Mouse (Mus musculus) telencephalon, adult 2 months (tissue): ENCODE measurements at regions not wholly inside any gene's neighbourhood (a gene's known extent, or its start where the extent isn't known, plus 50 kb on each side); places are given as distances from the start of the nearest gene placed in this dataset.

Experiments
- DNase-seq: peaks from one replicate; pipeline ENCODE4 v3.0.0-alpha.2; 2011; ENCODE audit warnings: low read depth, low spot score

GRCm38 (mm10) chr15:38351701-38352100, 926.3 kb downstream of the 4930447A16Rik start:
- no peak for DNase-seq

- no peak for DNase-seq
These were observed 928.0 kb downstream of the 4930447A16Rik start for GRCm38 (mm10) chr15:38353371-38353770.

GRCm38 (mm10) chr15:38359053-38359452, 933.7 kb downstream of the 4930447A16Rik start:
- no peak for DNase-seq

- no peak for DNase-seq
These were observed 938.2 kb downstream of the 4930447A16Rik start for GRCm38 (mm10) chr15:38363522-38363921.

GRCm38 (mm10) chr15:38364014-38364413, 938.7 kb downstream of the 4930447A16Rik start:
- DNase-seq = no peak

- DNase-seq = no peak
These were observed 942.3 kb downstream of the 4930447A16Rik start for GRCm38 (mm10) chr15:38367643-38368042.

GRCm38 (mm10) chr15:38368291-38368690, 942.9 kb downstream of the 4930447A16Rik start:
- DNase-seq = no peak

- no peak for DNase-seq
These were observed 946.2 kb downstream of the 4930447A16Rik start for GRCm38 (mm10) chr15:38371404-38372090.

GRCm38 (mm10) chr15:38373797-38374196, 948.4 kb downstream of the 4930447A16Rik start:
- DNase-seq = peak; percentile 18

GRCm38 (mm10) chr15:38374786-38375185, 949.4 kb downstream of the 4930447A16Rik start:
- DNase-seq = no peak

GRCm38 (mm10) chr15:38378106-38378505, 952.8 kb downstream of the 4930447A16Rik start:
- DNase-seq = no peak

- DNase-seq = no peak
These were observed 962.3 kb downstream of the 4930447A16Rik start for GRCm38 (mm10) chr15:38387617-38388016.

- DNase-seq = no peak
These were observed 963.1 kb downstream of the 4930447A16Rik start for GRCm38 (mm10) chr15:38388436-38388835.

- DNase-seq = no peak
These were observed 965.1 kb downstream of the 4930447A16Rik start for GRCm38 (mm10) chr15:38390450-38390849.

GRCm38 (mm10) chr15:38391420-38391819, 966.1 kb downstream of the 4930447A16Rik start:
- DNase-seq = no peak

GRCm38 (mm10) chr15:38391860-38392259, 966.5 kb downstream of the 4930447A16Rik start:
- DNase-seq = no peak

- DNase-seq = no peak
These were observed 967.2 kb downstream of the 4930447A16Rik start for GRCm38 (mm10) chr15:38392441-38393149.

GRCm38 (mm10) chr15:38398852-38399251, 973.5 kb downstream of the 4930447A16Rik start:
- no peak for DNase-seq

GRCm38 (mm10) chr15:38402762-38403161, 977.4 kb downstream of the 4930447A16Rik start:
- DNase-seq = no peak

- DNase-seq = no peak
These were observed 978.5 kb downstream of the 4930447A16Rik start for GRCm38 (mm10) chr15:38403760-38404375.

- DNase-seq = no peak
These were observed 981.0 kb downstream of the 4930447A16Rik start for GRCm38 (mm10) chr15:38406114-38406960.

GRCm38 (mm10) chr15:38407476-38407875, 982.1 kb downstream of the 4930447A16Rik start:
- no peak for DNase-seq
